Mouse (Mus musculus) layer of hippocampus, postnatal 25 days (tissue): ENCODE measurements around the gene Cd59a. TPM values are rescaled to one million over a fixed set of nuclear protein-coding genes. Genes with fewer than 3 reads are reported as not detected.
"Not testable (repeated sequence)": the region's sequence is repeated elsewhere in the genome, so short reads cannot be mapped to it uniquely, and the experiment has no call there.

ENCODE experiments used
- DNase-seq, 2 experiments: peaks; one replicate each; pipeline ENCODE4 v3.0.0; 2022; ENCODE audit warnings: mixed read lengths in 2 of 2, low spot score in 1 of 2; ENCODE audit errors: extremely low spot score in 1 of 2
- total RNA-seq, 2 experiments: library from RNA; stranded (reverse); gene quantifications; 2 replicates each; pipeline ENCODE4 v1.2.3; 2021

Cd59a gene
- total RNA-seq, 2 experiments from 2014 or later: 3.8 TPM

GRCm38 (mm10) chr2:104104800-104105199 is 9.2 kb downstream of the Cd59a start:
- DNase-seq: no peak

DNA sequence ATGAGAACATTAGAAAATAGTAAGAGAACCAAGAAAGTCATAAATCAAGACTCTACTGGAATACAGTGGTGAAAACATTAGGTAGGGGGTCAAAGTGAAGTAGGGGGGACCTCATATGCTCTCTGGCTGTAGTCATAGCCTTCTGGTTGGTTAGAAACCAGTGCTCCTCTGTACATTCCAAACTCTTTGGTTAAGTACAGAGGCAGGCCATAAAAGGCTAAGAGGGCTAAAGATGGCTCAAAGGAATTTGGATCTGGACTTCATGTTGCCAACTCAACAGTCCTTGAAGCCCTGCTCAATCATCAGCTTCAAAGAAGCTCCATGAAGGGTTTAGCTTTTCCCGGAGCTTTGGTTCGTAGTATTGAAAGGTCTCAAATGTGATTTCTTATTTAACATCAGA is 13.4 kb downstream of the Cd59a start:
- not testable (repeated sequence) for DNase-seq

DNA sequence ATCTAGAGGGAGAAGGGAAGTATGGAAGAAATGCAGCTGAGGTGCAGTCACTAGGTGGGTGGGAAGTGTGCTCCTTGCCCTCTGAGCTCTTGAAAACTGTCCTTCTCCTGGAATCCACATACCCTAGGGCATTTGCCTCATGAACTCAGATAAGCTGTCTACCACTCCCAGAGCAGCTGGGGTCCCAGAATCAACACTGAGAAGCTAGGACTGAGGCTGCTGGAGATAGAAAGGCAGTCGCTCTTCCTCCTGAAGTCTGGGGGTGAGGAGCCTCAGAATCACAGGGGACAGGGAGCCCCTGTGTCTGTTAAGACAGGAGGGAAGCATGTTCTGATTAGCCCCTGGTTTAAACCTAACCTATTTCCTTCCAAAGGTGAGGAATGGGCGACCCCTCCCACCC is 13.9 kb downstream of the Cd59a start:
- no peak for DNase-seq

- DNase-seq: no peak
Observed at GRCm38 (mm10) chr2:104110031-104110430, 14.4 kb downstream of the Cd59a start.

DNA sequence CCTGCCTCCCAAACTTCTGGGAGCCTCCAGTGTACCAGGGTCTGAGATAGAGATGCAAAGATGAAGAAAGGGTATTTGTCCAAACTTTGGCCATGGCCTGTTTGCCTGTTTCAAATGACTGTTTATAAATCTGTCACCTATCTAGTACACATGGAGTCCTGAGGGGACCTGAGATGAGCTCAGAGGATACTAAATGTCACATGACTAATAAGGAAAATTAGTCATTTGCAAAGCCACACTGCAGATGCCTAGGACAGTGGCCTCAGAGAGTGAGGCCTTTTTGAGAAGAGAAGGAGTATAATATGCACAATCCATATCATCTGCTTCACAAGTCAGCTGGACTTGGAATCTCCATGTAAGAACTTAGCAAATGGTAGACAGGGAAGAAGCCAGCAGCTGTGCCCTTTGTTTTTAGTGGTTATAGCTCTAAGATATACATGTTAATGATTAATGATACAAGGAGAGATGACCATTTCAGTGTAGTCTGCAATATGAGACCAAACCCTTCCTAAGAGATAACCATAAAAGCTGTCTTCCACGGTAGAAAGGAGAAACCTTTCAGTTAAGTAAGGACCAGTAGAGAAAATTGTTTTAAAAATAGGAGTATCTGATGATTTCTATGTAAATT is 15.7 kb downstream of the Cd59a start:
- not testable (repeated sequence) for DNase-seq

DNA sequence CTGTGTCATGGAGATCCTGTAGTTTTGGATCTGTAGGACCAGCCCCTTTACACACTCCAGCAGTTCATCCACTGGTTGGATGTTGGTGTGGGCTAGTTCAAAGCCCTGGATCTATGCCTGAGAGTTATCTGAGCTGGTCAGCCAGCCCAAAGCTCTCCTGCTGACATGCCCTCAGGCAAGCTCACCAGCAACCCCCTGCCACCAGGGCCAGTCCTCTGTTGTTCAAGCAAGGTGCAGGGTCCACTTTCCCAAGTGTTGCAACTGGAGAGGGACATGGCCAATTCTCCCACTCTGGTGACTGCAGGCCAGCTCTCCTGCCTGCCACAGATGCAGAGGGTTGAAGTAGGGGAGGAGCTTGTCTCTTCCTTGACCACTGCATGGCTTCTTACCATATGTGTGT is 18.0 kb downstream of the Cd59a start:
- not testable (repeated sequence) for DNase-seq

- no peak for DNase-seq
Observed at GRCm38 (mm10) chr2:104114898-104115297, 19.3 kb downstream of the Cd59a start.

DNA sequence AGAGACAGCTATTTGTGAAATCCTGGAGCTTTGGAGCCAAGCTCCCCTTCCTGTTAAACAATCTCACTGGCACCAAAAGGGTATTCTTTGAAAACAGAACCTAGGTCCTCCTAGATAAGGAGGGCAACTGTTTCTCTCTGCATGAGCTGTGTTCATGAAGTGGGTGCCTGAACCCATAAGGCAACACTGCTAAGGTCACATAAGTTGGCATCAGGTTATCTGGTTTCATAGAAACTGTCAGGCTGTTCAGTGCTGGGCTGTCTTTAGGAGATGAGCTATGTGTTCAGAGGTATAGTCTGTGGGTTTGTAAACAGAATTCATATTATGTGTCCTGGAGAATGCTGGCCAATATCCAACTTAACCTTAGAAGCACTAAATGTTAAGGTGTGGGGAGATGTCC is 21.6 kb downstream of the Cd59a start:
- not testable (repeated sequence) for DNase-seq

DNA sequence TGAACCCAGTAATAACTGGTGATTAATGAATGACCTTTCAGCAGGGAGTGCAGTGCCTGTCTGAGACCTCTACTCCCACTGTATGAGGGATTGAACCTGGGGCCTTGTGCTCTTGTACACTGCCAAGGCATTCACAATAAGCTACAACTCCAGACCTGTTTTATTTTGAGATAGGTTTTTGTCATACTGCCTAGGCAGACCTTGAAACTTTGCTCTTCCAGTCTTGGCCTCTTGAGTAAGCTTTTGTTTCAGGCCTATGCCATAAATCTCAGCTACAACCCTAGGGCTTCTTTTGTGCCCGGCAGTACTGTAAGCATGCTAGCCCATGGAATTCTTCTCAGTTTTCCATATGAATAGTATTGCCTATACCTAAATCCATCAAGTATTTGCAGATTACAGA is 23.5 kb downstream of the Cd59a start:
- no peak for DNase-seq

GRCm38 (mm10) chr2:104120312-104120711 is 24.7 kb downstream of the Cd59a start:
- DNase-seq: no peak

- DNase-seq: no peak
Observed at GRCm38 (mm10) chr2:104121681-104122504, 26.3 kb downstream of the Cd59a start.

GRCm38 (mm10) chr2:104122505-104123378 is 27.1 kb downstream of the Cd59a start, which contains the start of gene A930018P22Rik:
A930018P22Rik (plus strand) TSS chr2:104122769.
- DNase-seq: peak; percentile 68 to 71

DNA sequence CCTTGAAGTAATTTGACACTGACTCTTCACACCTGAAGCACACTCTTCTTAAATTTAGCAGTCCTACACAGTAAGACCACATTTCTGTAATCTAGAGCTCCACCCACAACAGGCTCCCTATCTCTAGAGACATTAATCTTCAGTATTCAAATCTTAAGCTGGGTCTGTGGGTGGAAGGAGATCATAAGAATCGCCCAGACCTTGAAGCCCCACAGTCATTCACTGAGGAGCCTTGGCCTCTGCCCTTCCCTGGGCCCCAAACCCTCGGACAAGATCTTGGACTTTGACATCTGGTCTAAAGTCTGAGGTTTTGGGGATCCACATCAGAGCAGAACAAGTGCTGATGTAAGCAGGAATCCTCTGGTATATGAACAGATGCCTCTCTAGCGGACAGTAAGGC is 27.9 kb downstream of the Cd59a start:
- DNase-seq: no peak

- DNase-seq: no peak
Observed at GRCm38 (mm10) chr2:104124071-104124470, 28.5 kb downstream of the Cd59a start.

DNA sequence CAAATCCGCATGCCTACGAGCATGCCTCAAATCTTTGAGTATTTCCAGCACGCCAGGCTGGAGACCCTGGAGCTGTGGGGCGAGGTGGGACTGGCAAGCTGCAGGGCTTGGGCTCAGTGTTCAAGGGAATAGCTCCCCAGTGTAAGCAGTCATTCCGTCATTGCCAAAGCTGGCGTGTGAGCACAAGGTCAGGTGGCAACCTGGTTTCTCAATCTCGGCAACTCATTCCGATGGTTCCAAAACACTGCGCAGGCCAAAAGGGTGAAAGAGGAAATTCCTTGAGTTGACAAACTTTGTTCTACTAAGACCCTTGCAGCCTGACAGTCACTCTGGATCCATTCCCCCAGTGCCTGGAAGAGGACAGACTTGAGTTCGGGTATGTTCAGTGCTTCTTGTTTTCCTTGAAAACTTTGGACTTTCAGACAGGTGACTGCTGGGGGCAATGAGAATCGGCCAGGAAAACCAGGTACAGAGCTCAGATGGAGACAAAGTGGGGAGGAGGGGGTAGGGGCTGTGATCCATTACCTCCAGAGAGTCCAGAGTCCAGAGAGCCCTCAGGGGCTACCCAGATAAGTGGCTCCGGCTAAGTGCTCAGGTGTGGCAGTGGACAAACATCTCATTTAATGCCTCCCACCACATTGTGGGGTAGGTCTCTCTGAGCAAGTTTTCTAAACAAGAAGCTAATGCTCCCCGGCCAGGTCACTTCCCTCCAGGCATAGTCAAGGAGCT is 33.4 kb downstream of the Cd59a start:
- no peak for DNase-seq

DNA sequence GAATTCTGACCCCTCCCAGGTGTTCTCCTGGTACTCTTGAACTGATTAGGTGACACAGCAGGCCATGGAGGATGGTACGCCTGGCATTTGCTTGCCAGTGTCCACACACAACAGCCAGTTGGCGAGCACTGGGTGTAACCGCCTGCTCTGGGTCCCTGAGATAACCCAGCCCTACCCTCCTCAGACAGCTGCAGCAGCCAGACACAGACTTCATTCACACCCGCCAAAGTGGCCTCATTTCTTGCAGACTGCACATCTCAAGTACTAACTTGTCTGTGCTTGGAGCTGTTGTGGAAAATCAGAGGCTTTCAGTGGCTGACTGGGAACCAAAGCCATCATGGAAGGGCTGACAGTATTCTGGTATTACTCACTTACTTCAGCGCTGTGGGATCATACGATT is 34.6 kb downstream of the Cd59a start:
- DNase-seq: no peak

DNA sequence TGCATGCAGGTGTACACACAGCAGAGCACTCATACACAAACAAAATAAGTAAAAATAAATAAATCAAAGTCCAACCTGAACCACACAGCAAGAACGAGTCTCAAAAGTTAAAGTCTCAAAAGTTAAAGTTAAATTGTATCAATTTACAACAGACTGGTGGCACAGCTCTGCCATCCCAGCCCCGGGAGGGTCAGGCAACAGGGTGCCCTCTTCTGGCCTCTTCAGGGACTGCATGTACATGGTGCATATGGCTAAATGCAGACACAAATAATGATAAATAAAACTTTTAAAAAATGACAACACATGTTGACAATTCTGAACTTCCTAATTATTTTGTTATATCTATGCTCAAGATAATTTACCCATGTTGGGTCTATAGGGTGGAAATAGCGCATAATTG is 35.4 kb downstream of the Cd59a start:
- DNase-seq: peak in 1 of 2 experiments; percentile 33

DNA sequence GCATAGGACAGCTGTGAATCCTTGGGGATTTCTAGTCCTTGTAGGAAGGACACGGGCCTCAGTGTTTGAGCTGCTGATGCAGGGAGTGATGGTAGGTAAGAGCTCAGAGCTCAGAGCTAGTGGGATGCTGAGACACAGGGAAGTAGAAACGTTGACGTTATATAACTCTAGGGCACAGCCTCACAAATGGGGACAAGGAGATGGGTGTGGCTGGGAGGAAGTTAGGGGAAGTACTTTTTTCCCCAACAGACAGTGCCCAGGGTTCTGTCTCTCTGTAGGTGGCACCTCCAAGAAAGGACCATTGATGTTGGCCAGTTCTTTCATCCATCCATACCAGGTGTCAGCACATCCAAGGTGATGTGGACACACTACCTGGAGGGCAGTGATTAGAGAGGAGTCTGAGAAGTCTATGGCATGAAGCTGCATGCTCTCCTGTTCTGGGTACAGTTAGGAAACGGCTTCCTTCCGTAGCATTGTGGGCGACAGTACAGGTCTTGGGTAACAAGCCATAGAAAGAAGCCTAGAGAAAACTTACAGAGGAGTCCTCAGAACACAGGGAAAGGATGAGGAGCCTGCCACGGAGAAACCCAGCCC is 36.8 kb downstream of the Cd59a start:
- no peak for DNase-seq

GRCm38 (mm10) chr2:104133042-104133810 is 37.6 kb downstream of the Cd59a start:
- no peak for DNase-seq
